Mouse (Mus musculus): ENCODE results near the gene Ppp1cb. TPM values are rescaled to one million over a fixed set of nuclear protein-coding genes. Genes with fewer than 3 reads are reported as not detected.
A peak's percentile ranks its signal among the peaks of the same experiment; 100 is the strongest.

Gene Ppp1cb
- polyA plus RNA-seq, 1 experiment = 198 TPM

DNA sequence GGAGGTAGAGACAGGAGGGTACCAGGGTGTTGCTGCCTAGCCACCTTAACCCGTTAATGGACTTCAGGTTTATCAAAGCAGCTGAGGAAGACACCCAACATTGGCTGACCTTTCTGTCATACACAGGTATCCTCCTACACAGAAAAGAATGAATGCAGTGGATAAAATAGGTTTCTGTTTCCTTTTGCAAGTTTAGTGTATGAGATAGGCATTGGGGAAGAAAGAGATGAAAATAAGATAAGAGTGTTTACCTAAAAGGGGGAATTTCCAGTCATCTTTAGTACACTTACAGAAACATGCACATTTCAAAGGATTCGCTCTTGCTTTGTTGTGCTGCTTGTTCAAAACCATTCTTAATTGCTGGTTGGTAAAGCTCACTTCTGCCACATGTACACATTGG lies 29.4 kb downstream of the Ppp1cb start:
- DNase-seq (ENCODE audit: low read depth) = no peak
- TF ChIP-seq POLR2A (IDR thresholded peaks at IDR 0.05; ENCODE audit: borderline replicate concordance, extremely low read depth, insufficient read depth, insufficient read length, poor library complexity, severe bottlenecking) (no peak), CTCF (IDR thresholded peaks at IDR 0.05; ENCODE audit: borderline replicate concordance, extremely low read depth, insufficient read depth, insufficient read length) (no peak)

DNA sequence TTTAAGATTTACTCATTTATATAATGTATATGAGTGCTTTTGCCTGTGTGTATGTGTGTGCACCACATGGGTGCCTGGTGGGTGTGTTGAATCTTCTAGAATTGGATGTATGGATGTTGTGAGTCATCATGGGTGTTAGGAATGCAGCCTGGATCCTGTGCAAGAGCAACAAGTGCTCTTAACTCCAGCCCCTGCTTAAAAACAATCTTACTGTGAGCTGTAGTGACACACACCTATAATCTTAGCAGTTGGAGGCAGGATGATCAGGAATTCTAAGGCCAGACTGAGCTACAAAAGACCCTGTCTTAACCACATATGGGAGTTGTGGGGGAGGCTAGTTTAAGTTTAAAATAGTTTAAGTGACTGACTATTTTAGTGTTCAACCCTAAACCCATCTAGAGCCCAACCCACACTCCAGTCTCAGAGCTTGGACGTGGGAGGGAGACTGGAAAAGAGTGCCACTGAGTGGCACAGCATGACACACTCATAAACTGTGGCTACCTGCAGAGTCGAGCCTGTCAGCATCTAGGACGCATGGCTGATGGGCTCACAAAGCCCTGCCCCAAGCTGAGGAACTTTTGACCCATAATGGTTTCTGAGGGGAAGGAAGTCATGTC lies 35.5 kb downstream of the Ppp1cb start:
- no peak for DNase-seq (ENCODE audit: low read depth)
- TF ChIP-seq CTCF (IDR thresholded peaks at IDR 0.05; ENCODE audit: borderline replicate concordance, extremely low read depth, insufficient read depth, insufficient read length) = no peak

DNA sequence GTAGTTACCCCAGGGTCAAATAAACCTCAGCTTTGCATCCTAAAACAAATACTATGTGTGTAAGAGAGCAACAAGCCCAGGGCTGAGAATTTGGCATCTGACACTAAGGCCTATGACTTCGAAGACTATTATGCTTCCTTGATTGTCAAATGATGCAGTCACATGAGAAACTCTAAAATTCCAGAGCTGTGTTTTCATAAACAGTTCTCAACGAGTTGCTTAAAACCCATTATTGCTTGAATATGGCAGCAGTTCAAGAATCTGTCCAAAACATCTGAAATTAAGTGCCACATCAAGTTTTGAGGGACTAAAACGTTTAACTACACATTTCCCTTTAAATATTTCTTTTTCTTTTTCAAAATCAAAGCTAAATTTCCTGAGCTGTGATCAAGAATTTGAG lies 50.1 kb downstream of the Ppp1cb start:
- TF ChIP-seq POLR2A (IDR thresholded peaks at IDR 0.05; ENCODE audit: borderline replicate concordance, extremely low read depth, insufficient read depth, insufficient read length, poor library complexity, severe bottlenecking) (no peak), CTCF (IDR thresholded peaks at IDR 0.05; ENCODE audit: borderline replicate concordance, extremely low read depth, insufficient read depth, insufficient read length) (no peak)

DNA sequence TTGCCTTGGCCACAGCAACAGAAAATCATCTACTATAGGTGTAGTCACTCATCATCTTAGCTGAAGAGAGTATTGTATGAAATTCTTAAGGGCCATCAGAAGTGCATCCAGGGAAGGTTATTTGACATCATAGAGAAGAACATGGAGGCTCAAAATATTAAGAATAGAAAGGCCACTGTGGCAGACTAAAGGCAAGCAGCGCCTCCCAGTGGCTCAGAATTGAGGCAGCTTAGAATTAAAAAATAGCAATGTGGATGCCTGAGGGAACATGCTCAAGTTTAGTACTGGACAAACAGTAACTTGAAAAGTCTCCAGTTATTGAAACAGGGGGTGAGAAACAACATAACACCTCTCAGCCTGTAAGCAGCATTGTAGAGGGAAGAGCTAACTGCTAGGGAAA lies 61.7 kb downstream of the Ppp1cb start:
- peak; percentile 5 for DNase-seq (ENCODE audit: low read depth)
- no peak for TF ChIP-seq POLR2A (IDR thresholded peaks at IDR 0.05; ENCODE audit: borderline replicate concordance, extremely low read depth, insufficient read depth, insufficient read length, poor library complexity, severe bottlenecking)
- peak; percentile 49; the same call in 1 of the 2 replicates for TF ChIP-seq CTCF (IDR thresholded peaks at IDR 0.05; ENCODE audit: borderline replicate concordance, extremely low read depth, insufficient read depth, insufficient read length)

More for the DNA sequence above, 50.1 kb downstream of the Ppp1cb start:
- DNase-seq (ENCODE audit: low read depth) = no peak

DNA sequence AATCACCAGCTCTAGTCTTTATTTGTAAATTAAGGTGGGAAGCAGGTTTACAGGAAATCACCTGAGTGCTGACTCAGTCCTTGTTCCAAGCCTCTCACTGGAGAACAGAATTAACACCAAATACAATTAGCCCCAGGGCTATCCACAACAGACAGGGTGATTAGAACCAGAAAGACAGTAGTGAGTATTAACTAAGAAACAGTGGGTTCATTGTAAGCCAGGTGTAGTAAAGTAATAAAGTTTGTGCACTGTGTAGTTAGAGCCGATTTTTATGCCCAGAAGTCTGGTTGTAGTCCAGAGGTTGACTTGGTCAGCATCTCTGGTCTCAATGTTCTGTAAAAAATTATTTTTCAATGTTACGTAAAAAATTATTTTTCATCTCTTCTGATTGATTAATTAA lies 90.8 kb downstream of the Ppp1cb start:
- no peak for DNase-seq (ENCODE audit: low read depth)
- no peak for TF ChIP-seq CTCF (IDR thresholded peaks at IDR 0.05; ENCODE audit: borderline replicate concordance, extremely low read depth, insufficient read depth, insufficient read length)
- no peak for TF ChIP-seq POLR2A (IDR thresholded peaks at IDR 0.05; ENCODE audit: borderline replicate concordance, extremely low read depth, insufficient read depth, insufficient read length, poor library complexity, severe bottlenecking)

DNA sequence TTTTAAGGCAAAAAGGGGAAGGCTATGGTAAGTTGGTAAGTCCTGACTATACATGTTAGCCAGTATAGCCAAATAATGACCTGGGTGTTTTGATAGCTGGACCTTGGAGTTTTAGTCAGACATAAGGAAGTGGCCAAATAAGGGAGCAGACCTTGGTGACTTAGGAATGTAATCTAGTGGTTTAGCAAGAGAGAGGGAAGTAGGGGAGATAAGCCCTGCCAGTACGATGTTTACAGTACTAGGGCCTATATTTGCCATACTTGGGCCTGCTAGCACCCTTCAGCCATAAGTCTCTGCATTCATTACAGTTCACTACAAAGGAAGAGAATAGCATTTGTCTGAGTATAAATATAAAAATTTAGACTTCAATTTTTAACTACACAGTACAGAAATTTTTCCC lies 106.1 kb downstream of the Ppp1cb start:
- no peak for DNase-seq (ENCODE audit: low read depth)
- TF ChIP-seq CTCF (IDR thresholded peaks at IDR 0.05; ENCODE audit: borderline replicate concordance, extremely low read depth, insufficient read depth, insufficient read length) (no peak), POLR2A (IDR thresholded peaks at IDR 0.05; ENCODE audit: borderline replicate concordance, extremely low read depth, insufficient read depth, insufficient read length, poor library complexity, severe bottlenecking) (no peak)

Other genes starting within 250 kb of the Ppp1cb start
- gene Plb1, start 226.1 kb upstream of the Ppp1cb start, polyA plus RNA-seq (2012; rRNA removed) = 0.10 and 0.34 TPM in 2 replicates
- 6.4 and 10.3 TPM in 2 replicates for gene Yes1, start 152.3 kb downstream of the Ppp1cb start, polyA plus RNA-seq (2012; rRNA removed)

All from brain, embryonic 14.5 days (tissue).